13 mouse cellular contexts compared by ENCODE assay signal in genomic region chr6:91543056-91543455, GRCm38 (mm10).
"Had no signal": no experiment of that assay in that cellular context is flagged by ENCODE, and none has a peak within 500 bp of the region (broad histone marks: within the 10 kb centered on the region; RNA-seq: fewer than 3 reads in every experiment).

No protein-coding gene starts in this region.

- H3K27me3 ChIP-seq: limb, embryonic 15.5 days; neural tube, embryonic 15.5 days had no signal

- ATAC-seq: liver, embryonic 12.5 days had no signal

- H3K4me1 ChIP-seq: limb, embryonic 15.5 days; liver, embryonic 12.5 days; neural tube, embryonic 15.5 days had no signal

- DNase-seq: kidney, postnatal 25 days; lung, embryonic 14.5 days; lung, postnatal 10 days; lung, postnatal 4 days; right cerebral cortex, adult 18-20 months; right cerebral cortex, postnatal 25 days; thymus, postnatal 4 days had no signal

- H3K9me3 ChIP-seq: limb, embryonic 15.5 days; liver, embryonic 12.5 days; midbrain, embryonic 10.5 days; neural tube, embryonic 15.5 days had no signal

- H3K4me3 ChIP-seq: left cerebral cortex, adult 2 months; limb, embryonic 15.5 days; liver, embryonic 12.5 days; midbrain, embryonic 10.5 days; myocyte; neural tube, embryonic 15.5 days had no signal

- H3K27ac ChIP-seq: left cerebral cortex, adult 2 months; limb, embryonic 15.5 days; liver, embryonic 12.5 days; midbrain, embryonic 10.5 days; neural tube, embryonic 15.5 days had no signal

- H3K4me2 ChIP-seq: limb, embryonic 15.5 days; liver, embryonic 12.5 days; lung, embryonic 14.5 days; neural tube, embryonic 15.5 days had no signal

- H3K9ac ChIP-seq: limb, embryonic 15.5 days; liver, embryonic 12.5 days; lung, embryonic 14.5 days; neural tube, embryonic 15.5 days had no signal

- H3K36me3 ChIP-seq: limb, embryonic 15.5 days; liver, embryonic 12.5 days; midbrain, embryonic 10.5 days; neural tube, embryonic 15.5 days had no signal
